Mouse (Mus musculus): Measurements from ENCODE around the gene Rps6.
"Not testable (repeated sequence)": the region's sequence is repeated elsewhere in the genome, so short reads cannot be mapped to it uniquely, and the experiment has no call there.

The Rps6 gene

GRCm38 (mm10) chr4:86852018-86852417 lies 5.2 kb downstream of the Rps6 start:
- no peak for DNase-seq (ENCODE audit: low read depth, low spot score)

- no peak for DNase-seq (ENCODE audit: low read depth, low spot score)
Measured at GRCm38 (mm10) chr4:86851331-86851730, 5.9 kb downstream of the Rps6 start.

GRCm38 (mm10) chr4:86847246-86847645 lies 10.0 kb downstream of the Rps6 start:
- DNase-seq (ENCODE audit: low read depth, low spot score), result no peak

- DNase-seq (ENCODE audit: low read depth, low spot score), result no peak
Measured at GRCm38 (mm10) chr4:86845384-86845783, 11.8 kb downstream of the Rps6 start.

GRCm38 (mm10) chr4:86841141-86841540 lies 16.1 kb downstream of the Rps6 start:
- not testable (repeated sequence) for DNase-seq (ENCODE audit: low read depth, low spot score)

GRCm38 (mm10) chr4:86831896-86832295 lies 25.3 kb downstream of the Rps6 start:
- DNase-seq (ENCODE audit: low read depth, low spot score), result no peak

- no peak for DNase-seq (ENCODE audit: low read depth, low spot score)
Measured at GRCm38 (mm10) chr4:86825143-86825542, 32.1 kb downstream of the Rps6 start.

- peak; percentile 62 for DNase-seq (ENCODE audit: low read depth, low spot score)
Measured at GRCm38 (mm10) chr4:86823169-86823568, 34.0 kb downstream of the Rps6 start.

GRCm38 (mm10) chr4:86814850-86815249 lies 42.4 kb downstream of the Rps6 start:
- DNase-seq (ENCODE audit: low read depth, low spot score), result no peak

GRCm38 (mm10) chr4:86810604-86811003 lies 46.6 kb downstream of the Rps6 start:
- DNase-seq (ENCODE audit: low read depth, low spot score), result peak; percentile 8

All from forelimb bud, embryonic 11.5 days (tissue).